Mouse (Mus musculus) liver, embryonic 14.5 days (tissue): Measurements from ENCODE around the gene Usp42.

ENCODE experiments used
- CTCF ChIP-seq: IDR thresholded peaks from 2 replicates; pipeline ENCODE4 v1.5.1; 2016; ENCODE audit warnings: antibody characterized with exemption, low read depth, control low read depth
- EP300 ChIP-seq: IDR thresholded peaks from 2 replicates; pipeline ENCODE4 v1.6.1; 2016; ENCODE audit warnings: antibody characterized with exemption, low read depth

GRCm38 (mm10) chr5:143721962-143722361 is 10.1 kb downstream of the Usp42 start:
- TF ChIP-seq CTCF, result no peak
- no peak for TF ChIP-seq EP300
